Mouse (Mus musculus): Measurements from ENCODE around the gene Fn3krp. TPM values are rescaled to one million over a fixed set of nuclear protein-coding genes. Genes with fewer than 3 reads are reported as not detected.

Fn3krp gene
- total and polyA plus RNA-seq, 2 experiments from 2014 or later, result 8.4 to 25.2 TPM

- H3K9ac ChIP-seq (replicated peaks; ENCODE audit: low read length), result no peak overlapping the region
- H3K4me2 ChIP-seq (ENCODE audit: low read depth, low read length), result no peak overlapping the region
- DNase-seq (ENCODE audit: low spot score) (no peak), ATAC-seq (no peak)
- H3K36me3 ChIP-seq (ENCODE audit: insufficient read depth, low read length), result no peaks in the 10 kb centered on the region
- no peak overlapping the region for H3K4me3 ChIP-seq (ENCODE audit: low read length)
- no peak for TF ChIP-seq CTCF (IDR thresholded peaks at IDR 0.05; ENCODE audit: low read depth)
- WGBS, result 62% methylated on average over 3 of the region's 3 CpGs
- no peak overlapping the region for H3K27ac ChIP-seq
- H3K27me3 ChIP-seq (ENCODE audit: insufficient read depth, low read length), result no peaks in the 10 kb centered on the region
- peaks cover 3% of the 10 kb centered on the region; the same call in 1 of the 2 replicates for H3K4me1 ChIP-seq (ENCODE audit: insufficient read depth, low read length)
- no peaks in the 10 kb centered on the region for H3K9me3 ChIP-seq (ENCODE audit: low read length)
Measured at GRCm38 (mm10) chr11:121390793-121391192, 30.4 kb upstream of the Fn3krp start.

DNA sequence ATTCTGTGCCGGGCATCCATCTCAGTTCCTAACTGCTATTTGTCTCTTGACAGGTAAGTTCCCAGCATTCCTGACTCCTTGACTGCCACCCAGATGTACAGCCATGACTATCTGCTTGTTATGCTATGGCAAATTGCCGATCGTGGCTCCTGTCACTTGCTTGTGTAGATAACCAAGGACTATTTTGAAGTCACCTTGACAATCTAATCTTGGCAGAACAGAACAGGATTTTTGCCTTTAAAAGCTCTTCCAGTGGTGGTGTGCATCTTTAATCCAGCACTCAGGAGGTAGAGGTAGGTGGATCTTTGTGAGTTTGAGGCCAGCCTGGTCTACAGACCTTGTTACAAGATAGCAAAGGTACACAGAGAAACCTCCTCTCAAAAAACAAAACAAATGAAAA, 28.8 kb upstream of the Fn3krp start:
- ATAC-seq (no peak), DNase-seq (ENCODE audit: low spot score) (no peak)
- no peaks in the 10 kb centered on the region for H3K9me3 ChIP-seq (ENCODE audit: low read length)
- no peak for TF ChIP-seq CTCF (IDR thresholded peaks at IDR 0.05; ENCODE audit: low read depth)
- no peak overlapping the region for H3K4me3 ChIP-seq (ENCODE audit: low read length)
- WGBS, result 90% methylated on average over 3 of the region's 3 CpGs
- H3K27ac ChIP-seq, result no peak overlapping the region
- no peak overlapping the region for H3K4me2 ChIP-seq (ENCODE audit: low read depth, low read length)
- H3K4me1 ChIP-seq (ENCODE audit: insufficient read depth, low read length), result no peaks in the 10 kb centered on the region
- H3K9ac ChIP-seq (replicated peaks; ENCODE audit: low read length), result no peak overlapping the region
- H3K36me3 ChIP-seq (ENCODE audit: insufficient read depth, low read length), result no peaks in the 10 kb centered on the region
- no peaks in the 10 kb centered on the region for H3K27me3 ChIP-seq (ENCODE audit: insufficient read depth, low read length)

DNA sequence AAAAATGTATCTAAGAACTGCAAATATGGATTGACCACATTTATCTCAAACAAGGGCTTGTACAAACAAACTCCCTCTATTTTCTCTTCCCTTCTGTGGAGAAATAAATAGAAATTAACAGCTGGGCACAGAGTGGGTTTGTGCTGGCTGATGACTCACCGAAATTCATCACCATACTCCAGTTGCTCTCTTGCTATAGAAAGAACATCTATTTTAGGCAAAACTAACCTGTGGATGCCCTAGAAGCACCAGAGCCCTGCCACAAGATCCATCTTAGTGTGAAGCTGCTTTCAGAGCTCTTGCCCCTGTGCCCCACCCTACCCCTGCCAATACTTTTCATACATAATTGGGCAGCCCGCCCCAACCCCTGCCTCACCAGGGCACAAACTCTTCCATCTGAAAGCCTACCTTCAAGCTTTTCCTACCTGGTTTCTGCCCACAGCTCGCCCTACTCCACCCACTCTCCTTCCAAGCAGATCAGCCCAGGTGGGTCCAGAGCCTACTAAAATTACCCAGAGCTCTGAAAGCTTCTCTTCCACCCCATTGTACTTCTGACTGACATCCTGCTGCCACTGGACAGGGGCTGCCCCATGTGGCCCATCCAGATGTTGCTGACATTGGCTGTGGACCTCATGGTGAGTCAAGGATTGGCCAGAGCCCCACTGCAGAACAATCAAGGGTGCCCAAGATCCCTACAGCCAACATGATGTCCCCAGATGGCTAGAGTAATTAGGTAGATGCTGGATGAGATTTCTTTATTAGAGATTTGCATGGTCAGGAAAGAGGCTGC, 13.6 kb upstream of the Fn3krp start:
- Histone ChIP-seq H3K9me3 (ENCODE audit: low read length) (no peaks in the 10 kb centered on the region), H3K27me3 (ENCODE audit: insufficient read depth, low read length) (no peaks in the 10 kb centered on the region), H3K4me2 (ENCODE audit: low read depth, low read length) (no peak overlapping the region), H3K9ac (replicated peaks; ENCODE audit: low read length) (no peak overlapping the region), H3K4me1 (ENCODE audit: insufficient read depth, low read length) (no peaks in the 10 kb centered on the region), H3K36me3 (ENCODE audit: insufficient read depth, low read length) (no peaks in the 10 kb centered on the region), H3K27ac (no peak overlapping the region), H3K4me3 (ENCODE audit: low read length) (no peak overlapping the region)
- WGBS, result 71% methylated on average over 3 of the region's 3 CpGs
- no peak for TF ChIP-seq CTCF (IDR thresholded peaks at IDR 0.05; ENCODE audit: low read depth)
- ATAC-seq (no peak), DNase-seq (ENCODE audit: low spot score) (no peak)

- ATAC-seq (no peak), DNase-seq (ENCODE audit: low spot score) (no peak)
- 89% methylated on average over 5 of the region's 5 CpGs for WGBS
- Histone ChIP-seq H3K36me3 (ENCODE audit: insufficient read depth, low read length) (no peaks in the 10 kb centered on the region), H3K9ac (replicated peaks; ENCODE audit: low read length) (no peak overlapping the region), H3K4me1 (ENCODE audit: insufficient read depth, low read length) (no peaks in the 10 kb centered on the region), H3K27ac (no peak overlapping the region), H3K27me3 (ENCODE audit: insufficient read depth, low read length) (no peaks in the 10 kb centered on the region), H3K4me2 (ENCODE audit: low read depth, low read length) (no peak overlapping the region), H3K4me3 (ENCODE audit: low read length) (no peak overlapping the region), H3K9me3 (ENCODE audit: low read length) (no peaks in the 10 kb centered on the region)
- no peak for TF ChIP-seq CTCF (IDR thresholded peaks at IDR 0.05; ENCODE audit: low read depth)
Measured at GRCm38 (mm10) chr11:121414762-121415161, 6.4 kb upstream of the Fn3krp start.

DNA sequence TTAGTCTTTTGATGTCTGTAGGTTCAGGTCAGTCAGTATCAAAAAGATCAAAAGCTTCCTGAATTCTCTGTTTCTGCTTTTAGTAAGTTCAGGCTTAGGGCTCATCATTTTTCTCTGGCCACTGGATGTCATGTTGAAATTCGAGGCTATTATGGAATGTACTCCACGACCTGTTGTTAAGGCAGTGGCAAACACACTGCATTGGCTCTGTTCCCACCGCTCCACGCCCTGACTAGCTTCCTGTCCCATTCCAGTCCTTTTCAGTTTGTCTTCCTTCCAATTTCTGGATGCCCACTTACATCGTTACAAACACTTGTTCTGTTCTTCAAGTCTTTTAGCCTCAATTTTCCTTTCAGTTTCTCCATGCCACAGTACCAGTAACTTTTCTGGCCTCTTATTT, 5.8 kb upstream of the Fn3krp start:
- Histone ChIP-seq H3K27me3 (ENCODE audit: insufficient read depth, low read length) (no peaks in the 10 kb centered on the region), H3K4me1 (ENCODE audit: insufficient read depth, low read length) (no peaks in the 10 kb centered on the region), H3K9me3 (ENCODE audit: low read length) (no peaks in the 10 kb centered on the region), H3K36me3 (ENCODE audit: insufficient read depth, low read length) (no peaks in the 10 kb centered on the region), H3K9ac (replicated peaks; ENCODE audit: low read length) (no peak overlapping the region), H3K4me2 (ENCODE audit: low read depth, low read length) (no peak overlapping the region), H3K27ac (no peak overlapping the region), H3K4me3 (ENCODE audit: low read length) (no peak overlapping the region)
- DNase-seq (ENCODE audit: low spot score) (no peak), ATAC-seq (no peak)
- no peak for TF ChIP-seq CTCF (IDR thresholded peaks at IDR 0.05; ENCODE audit: low read depth)
- WGBS, result 75% methylated on average over 5 of the region's 5 CpGs

DNA sequence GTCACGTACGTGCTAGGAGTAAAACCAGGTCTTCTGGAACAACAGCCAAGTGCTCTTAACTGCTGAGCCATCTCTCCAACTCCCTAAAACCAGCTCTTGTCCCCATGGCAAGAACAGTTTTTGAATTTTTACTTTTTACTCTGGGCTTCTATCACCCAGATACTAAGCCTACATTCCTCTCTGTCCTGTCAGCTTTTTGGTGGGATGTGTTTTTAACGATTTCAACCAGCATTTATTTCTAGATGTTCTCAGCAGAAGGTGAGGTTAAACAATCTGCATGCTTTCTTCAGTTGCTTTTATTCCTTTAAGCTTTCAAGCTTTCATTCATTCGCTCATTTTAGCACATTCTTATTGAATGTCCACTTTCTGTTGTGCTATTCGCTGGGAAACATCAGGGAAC, 3.2 kb upstream of the Fn3krp start:
- Histone ChIP-seq H3K4me1 (ENCODE audit: insufficient read depth, low read length) (0 out of 2 replicates have a peak, but pooled peaks cover 9% of the 10 kb centered on the region), H3K27ac (no peak overlapping the region), H3K36me3 (ENCODE audit: insufficient read depth, low read length) (no peaks in the 10 kb centered on the region), H3K4me2 (ENCODE audit: low read depth, low read length) (no peak overlapping the region), H3K4me3 (ENCODE audit: low read length) (no peak overlapping the region), H3K9ac (replicated peaks; ENCODE audit: low read length) (no peak overlapping the region), H3K9me3 (ENCODE audit: low read length) (no peaks in the 10 kb centered on the region), H3K27me3 (ENCODE audit: insufficient read depth, low read length) (no peaks in the 10 kb centered on the region)
- TF ChIP-seq CTCF (IDR thresholded peaks at IDR 0.05; ENCODE audit: low read depth), result no peak
- ATAC-seq (no peak), DNase-seq (ENCODE audit: low spot score) (no peak)
- WGBS, result 87% methylated on average over 5 of the region's 5 CpGs

GRCm38 (mm10) chr11:121418932-121419331, 2.3 kb upstream of the Fn3krp start:
- Histone ChIP-seq H3K36me3 (ENCODE audit: insufficient read depth, low read length) (no peaks in the 10 kb centered on the region), H3K4me2 (ENCODE audit: low read depth, low read length) (no peak overlapping the region), H3K9me3 (ENCODE audit: low read length) (no peaks in the 10 kb centered on the region), H3K27ac (no peak overlapping the region), H3K4me3 (ENCODE audit: low read length) (no peak overlapping the region), H3K9ac (replicated peaks; ENCODE audit: low read length) (no peak overlapping the region), H3K4me1 (ENCODE audit: insufficient read depth, low read length) (0 out of 2 replicates have a peak, but pooled peaks cover 9% of the 10 kb centered on the region), H3K27me3 (ENCODE audit: insufficient read depth, low read length) (no peaks in the 10 kb centered on the region)
- no peak for ATAC-seq
- no peak for TF ChIP-seq CTCF (IDR thresholded peaks at IDR 0.05; ENCODE audit: low read depth)
- DNase-seq (ENCODE audit: low spot score), result no peak
- 56% methylated on average over 2 of the region's 2 CpGs for WGBS
